Mouse (Mus musculus) kidney, adult 2 months (tissue): ENCODE results near the gene Dctn2.

Experiments
- CTCF ChIP-seq: fragments of 200-500 bp; conservative IDR thresholded peaks from 2 replicates; pipeline ENCODE4 v1.5.1; 2011; ENCODE audit warnings: low read depth, mild to moderate bottlenecking, control low read depth, low read length, moderate library complexity, mixed read lengths; ENCODE audit not compliant: insufficient read depth, insufficient read length
- POLR2A ChIP-seq: fragments of 200-500 bp; IDR thresholded peaks from one replicate; pipeline ENCODE4 v1.6.1; 2011; ENCODE audit warnings: low read depth, low read length, control low read depth

- no peak for TF ChIP-seq POLR2A
- TF ChIP-seq CTCF = no peak
These were observed 37.0 kb downstream of the Dctn2 start for GRCm38 (mm10) chr10:127303136-127303535.
